Mouse (Mus musculus): ENCODE data around the gene Ccdc170. TPM values are rescaled to one million over a fixed set of nuclear protein-coding genes. Genes with fewer than 3 reads are reported as not detected.

The Ccdc170 gene
- polyA plus RNA-seq, 1 experiment: 0.31 TPM

GRCm38 (mm10) chr10:4476604-4477003 lies 5.7 kb upstream of the Ccdc170 start:
- TF ChIP-seq POLR2A (IDR thresholded peaks at IDR 0.05; ENCODE audit: extremely low read depth, insufficient read depth, low read length): no peak
- TF ChIP-seq CTCF (IDR thresholded peaks at IDR 0.05; ENCODE audit: extremely low read depth, insufficient read depth, low read length): no peak
- Histone ChIP-seq H3K4me1 (ENCODE audit: control insufficient read depth, insufficient read depth, low read length) (no peaks in the 10 kb centered on the region; the same call in 1 of the 2 replicates), H3K27ac (ENCODE audit: insufficient read depth, low read length) (no peak overlapping the region), H3K4me3 (ENCODE audit: insufficient read depth, low read length) (no peak overlapping the region)

GRCm38 (mm10) chr10:4480929-4481328 lies 1.4 kb upstream of the Ccdc170 start:
- Histone ChIP-seq H3K27ac (ENCODE audit: insufficient read depth, low read length) (no peak overlapping the region), H3K4me3 (ENCODE audit: insufficient read depth, low read length) (no peak overlapping the region), H3K4me1 (ENCODE audit: control insufficient read depth, insufficient read depth, low read length) (no peaks in the 10 kb centered on the region)
- TF ChIP-seq POLR2A (IDR thresholded peaks at IDR 0.05; ENCODE audit: extremely low read depth, insufficient read depth, low read length): no peak
- no peak for TF ChIP-seq CTCF (IDR thresholded peaks at IDR 0.05; ENCODE audit: extremely low read depth, insufficient read depth, low read length)

GRCm38 (mm10) chr10:4481695-4482094 lies 607 bp upstream of the Ccdc170 start:
- H3K27ac ChIP-seq (ENCODE audit: insufficient read depth, low read length): no peak overlapping the region
- no peaks in the 10 kb centered on the region for H3K4me1 ChIP-seq (ENCODE audit: control insufficient read depth, insufficient read depth, low read length)
- no peak overlapping the region for H3K4me3 ChIP-seq (ENCODE audit: insufficient read depth, low read length)
- TF ChIP-seq CTCF (IDR thresholded peaks at IDR 0.05; ENCODE audit: extremely low read depth, insufficient read depth, low read length) (no peak), POLR2A (IDR thresholded peaks at IDR 0.05; ENCODE audit: extremely low read depth, insufficient read depth, low read length) (no peak)

GRCm38 (mm10) chr10:4483848-4484247 lies 1.5 kb downstream of the Ccdc170 start:
- TF ChIP-seq POLR2A (IDR thresholded peaks at IDR 0.05; ENCODE audit: extremely low read depth, insufficient read depth, low read length) (no peak), CTCF (IDR thresholded peaks at IDR 0.05; ENCODE audit: extremely low read depth, insufficient read depth, low read length) (no peak)
- Histone ChIP-seq H3K4me3 (ENCODE audit: insufficient read depth, low read length) (no peak overlapping the region), H3K27ac (ENCODE audit: insufficient read depth, low read length) (no peak overlapping the region), H3K4me1 (ENCODE audit: control insufficient read depth, insufficient read depth, low read length) (no peaks in the 10 kb centered on the region)

GRCm38 (mm10) chr10:4484986-4485385 lies 2.7 kb downstream of the Ccdc170 start:
- H3K27ac ChIP-seq (ENCODE audit: insufficient read depth, low read length): no peak overlapping the region
- no peak overlapping the region for H3K4me3 ChIP-seq (ENCODE audit: insufficient read depth, low read length)
- TF ChIP-seq CTCF (IDR thresholded peaks at IDR 0.05; ENCODE audit: extremely low read depth, insufficient read depth, low read length) (no peak), POLR2A (IDR thresholded peaks at IDR 0.05; ENCODE audit: extremely low read depth, insufficient read depth, low read length) (no peak)
- H3K4me1 ChIP-seq (ENCODE audit: control insufficient read depth, insufficient read depth, low read length): no peaks in the 10 kb centered on the region

GRCm38 (mm10) chr10:4489865-4490264 lies 7.6 kb downstream of the Ccdc170 start:
- Histone ChIP-seq H3K4me3 (ENCODE audit: insufficient read depth, low read length) (no peak overlapping the region), H3K4me1 (ENCODE audit: control insufficient read depth, insufficient read depth, low read length) (no peaks in the 10 kb centered on the region), H3K27ac (ENCODE audit: insufficient read depth, low read length) (no peak overlapping the region)
- TF ChIP-seq POLR2A (IDR thresholded peaks at IDR 0.05; ENCODE audit: extremely low read depth, insufficient read depth, low read length) (no peak), CTCF (IDR thresholded peaks at IDR 0.05; ENCODE audit: extremely low read depth, insufficient read depth, low read length) (no peak)

GRCm38 (mm10) chr10:4491281-4491680 lies 9.0 kb downstream of the Ccdc170 start:
- Histone ChIP-seq H3K27ac (ENCODE audit: insufficient read depth, low read length) (no peak overlapping the region), H3K4me3 (ENCODE audit: insufficient read depth, low read length) (no peak overlapping the region), H3K4me1 (ENCODE audit: control insufficient read depth, insufficient read depth, low read length) (no peaks in the 10 kb centered on the region)
- no peak for TF ChIP-seq CTCF (IDR thresholded peaks at IDR 0.05; ENCODE audit: extremely low read depth, insufficient read depth, low read length)
- TF ChIP-seq POLR2A (IDR thresholded peaks at IDR 0.05; ENCODE audit: extremely low read depth, insufficient read depth, low read length): no peak

- Histone ChIP-seq H3K27ac (ENCODE audit: insufficient read depth, low read length) (no peak overlapping the region), H3K4me3 (ENCODE audit: insufficient read depth, low read length) (no peak overlapping the region), H3K4me1 (ENCODE audit: control insufficient read depth, insufficient read depth, low read length) (no peaks in the 10 kb centered on the region)
- TF ChIP-seq POLR2A (IDR thresholded peaks at IDR 0.05; ENCODE audit: extremely low read depth, insufficient read depth, low read length): no peak
- TF ChIP-seq CTCF (IDR thresholded peaks at IDR 0.05; ENCODE audit: extremely low read depth, insufficient read depth, low read length): no peak
Measured at GRCm38 (mm10) chr10:4492045-4492444, 9.7 kb downstream of the Ccdc170 start.

- TF ChIP-seq CTCF (IDR thresholded peaks at IDR 0.05; ENCODE audit: extremely low read depth, insufficient read depth, low read length) (no peak), POLR2A (IDR thresholded peaks at IDR 0.05; ENCODE audit: extremely low read depth, insufficient read depth, low read length) (no peak)
- no peaks in the 10 kb centered on the region for H3K4me1 ChIP-seq (ENCODE audit: control insufficient read depth, insufficient read depth, low read length)
- H3K4me3 ChIP-seq (ENCODE audit: insufficient read depth, low read length): no peak overlapping the region
- H3K27ac ChIP-seq (ENCODE audit: insufficient read depth, low read length): no peak overlapping the region
Measured at GRCm38 (mm10) chr10:4492909-4493308, 10.6 kb downstream of the Ccdc170 start.

GRCm38 (mm10) chr10:4503251-4503650 lies 20.9 kb downstream of the Ccdc170 start:
- no peak overlapping the region for H3K4me3 ChIP-seq (ENCODE audit: insufficient read depth, low read length)
- TF ChIP-seq CTCF (IDR thresholded peaks at IDR 0.05; ENCODE audit: extremely low read depth, insufficient read depth, low read length): no peak
- no peak for TF ChIP-seq POLR2A (IDR thresholded peaks at IDR 0.05; ENCODE audit: extremely low read depth, insufficient read depth, low read length)
- H3K27ac ChIP-seq (ENCODE audit: insufficient read depth, low read length): no peak overlapping the region
- no peaks in the 10 kb centered on the region for H3K4me1 ChIP-seq (ENCODE audit: control insufficient read depth, insufficient read depth, low read length)
